Mouse (Mus musculus): ENCODE data around the gene Snx29.

DNA sequence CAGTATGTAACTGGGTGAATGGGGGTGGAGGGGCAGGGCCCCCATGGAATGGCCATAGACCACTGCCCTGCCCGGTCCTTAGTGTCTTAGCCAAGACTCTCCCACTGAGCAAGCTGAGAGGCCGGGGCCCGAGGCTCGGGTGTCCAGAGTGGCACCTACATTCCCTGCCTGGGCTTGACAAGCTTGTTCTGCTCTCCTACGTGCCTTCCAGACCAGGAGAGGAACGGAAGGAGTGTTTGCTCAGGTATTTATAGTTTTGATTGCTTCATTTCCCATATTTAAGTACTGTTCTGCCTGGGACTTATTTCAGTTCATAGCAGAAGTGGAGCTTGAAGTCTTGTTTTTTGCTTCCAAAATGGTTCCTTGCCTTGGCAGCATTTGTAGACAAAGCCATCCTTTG, 116.7 kb downstream of the Snx29 start:
- no peak for TF ChIP-seq CTCF (IDR thresholded peaks at IDR 0.05; ENCODE audit: borderline replicate concordance, insufficient read depth, low read length)
- TF ChIP-seq POLR2A (IDR thresholded peaks at IDR 0.05; ENCODE audit: low read depth, low read length): no peak

Measured in embryonic fibroblast, embryonic 13.5 days (primary cell).